Comparison of ENCODE assay signal across 20 mouse cellular contexts in the genomic region with DNA sequence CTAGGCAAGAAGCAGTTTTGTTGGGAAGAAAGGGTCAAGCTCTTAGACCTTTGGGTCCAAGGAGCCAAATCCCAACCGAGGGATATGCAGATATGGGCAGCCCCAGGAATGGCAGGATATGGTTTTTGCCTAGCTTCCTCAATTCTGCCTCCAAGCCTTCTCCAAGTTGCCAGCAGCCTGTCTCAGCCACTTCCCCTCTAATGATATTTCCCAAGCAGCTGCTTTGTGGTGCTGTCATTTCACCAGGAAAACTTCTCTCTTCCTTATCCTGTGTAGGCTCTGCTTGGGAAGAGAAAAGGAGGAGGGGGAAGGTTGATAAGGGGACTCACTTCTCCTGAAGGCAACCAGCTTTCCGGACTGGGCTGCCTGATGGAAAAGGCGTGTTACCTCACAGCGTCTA. TPM values are rescaled to one million over a fixed set of nuclear protein-coding genes. Genes with fewer than 3 reads are reported as not detected.
DNase-seq lines count a peak whose midpoint lies in the region; ATAC-seq and TF ChIP-seq lines count a peak whose summit lies in the region.
"Had no signal": no experiment of that assay in that cellular context is flagged by ENCODE, and none has a peak within 500 bp of the region (broad histone marks: within the 10 kb centered on the region; RNA-seq: fewer than 3 reads in every experiment).

No protein-coding gene starts in this region.

- no peaks in the 10 kb centered on the region for H3K9me3 ChIP-seq in heart, embryonic 12.5 days (replicated peaks)
- H3K9me3 ChIP-seq in heart, embryonic 15.5 days (replicated peaks) = no peaks in the 10 kb centered on the region
- H3K9me3 ChIP-seq: forebrain, embryonic 12.5 days; limb, embryonic 13.5 days; midbrain, embryonic 13.5 days; neural tube, embryonic 13.5 days had no signal

- H3K9ac ChIP-seq in heart, embryonic 12.5 days = no peak overlapping the region
- H3K9ac ChIP-seq in heart, embryonic 15.5 days = no peak overlapping the region
- H3K9ac ChIP-seq: forebrain, embryonic 12.5 days; hindbrain, embryonic 14.5 days; limb, embryonic 13.5 days; midbrain, embryonic 13.5 days; neural tube, embryonic 13.5 days had no signal

- H3K36me3 ChIP-seq in heart, embryonic 12.5 days = peaks cover 47% of the 10 kb centered on the region
- peaks cover 10% of the 10 kb centered on the region for H3K36me3 ChIP-seq in heart, embryonic 15.5 days

- H3K4me1 ChIP-seq in heart, embryonic 12.5 days (replicated peaks) = peaks cover 40% of the 10 kb centered on the region
- H3K4me1 ChIP-seq in bone marrow macrophage, adult 2 months (ENCODE audit: control insufficient read depth, insufficient read depth, low read length) = peaks cover 40% of the 10 kb centered on the region
- H3K4me1 ChIP-seq in heart, embryonic 15.5 days (replicated peaks) = peaks cover 19% of the 10 kb centered on the region

- no peaks in the 10 kb centered on the region for H3K27me3 ChIP-seq in heart, embryonic 12.5 days (replicated peaks)
- no peaks in the 10 kb centered on the region for H3K27me3 ChIP-seq in heart, embryonic 15.5 days
- H3K27me3 ChIP-seq: forebrain, embryonic 12.5 days; limb, embryonic 13.5 days; midbrain, embryonic 13.5 days; neural tube, embryonic 13.5 days had no signal

- ATAC-seq in heart, embryonic 12.5 days (ENCODE audit: insufficient number of reproducible peaks, low FRiP score) = peak; percentile 31; the same call in 1 of the 2 replicates
- ATAC-seq in heart, embryonic 15.5 days (replicated peaks; ENCODE audit: insufficient number of reproducible peaks, insufficient read depth, low FRiP score, low read depth) = 0 out of 2 replicates have a peak, but pooled peaks have one; percentile 6
- ATAC-seq: midbrain, embryonic 13.5 days had no signal

- intact Hi-C loops in heart, postnatal 14 days (cut with DNase I) = no loop called here

- TF ChIP-seq CTCF in bone marrow macrophage, adult 2 months (IDR thresholded peaks at IDR 0.05; ENCODE audit: low read depth, low read length) = no peak

- peak overlapping the region; percentile 41; the same call in 1 of the 2 replicates for H3K27ac ChIP-seq in heart, embryonic 12.5 days (ENCODE audit: poor library complexity, severe bottlenecking)
- H3K27ac ChIP-seq in bone marrow macrophage, adult 2 months (ENCODE audit: insufficient read depth, low read depth, low read length) = peak overlapping the region; percentile 21; the same call in 1 of the 2 replicates
- no peak overlapping the region for H3K27ac ChIP-seq in heart, embryonic 15.5 days
- H3K27ac ChIP-seq: forebrain, embryonic 12.5 days; hindbrain, embryonic 14.5 days; limb, embryonic 13.5 days; midbrain, embryonic 13.5 days; neural tube, embryonic 13.5 days had no signal

- no peak overlapping the region for H3K4me3 ChIP-seq in heart, embryonic 12.5 days
- no peak overlapping the region for H3K4me3 ChIP-seq in bone marrow macrophage, adult 2 months (ENCODE audit: insufficient read depth, low read length)
- H3K4me3 ChIP-seq in heart, embryonic 15.5 days = no peak overlapping the region
- H3K4me3 ChIP-seq: forebrain, embryonic 12.5 days; layer of hippocampus, adult 2 months; limb, embryonic 13.5 days; midbrain, embryonic 13.5 days; neural tube, embryonic 13.5 days had no signal

- DNase-seq in heart, postnatal 14 days = no peak
- peak; percentile 43 for DNase-seq in kidney, adult 9 months
- no peak for DNase-seq in kidney, adult 18-20 months
- no peak for DNase-seq in adrenal gland, postnatal 4 days (ENCODE audit: low spot score in 2 of 2)
- DNase-seq in cerebellum, adult 8-10 months = no peak
- DNase-seq: adrenal gland, postnatal 25 days; B cell, adult 2 months; cerebellum, adult 18-20 months; layer of hippocampus, postnatal 36 days; lung, adult 2 months; thymus, postnatal 14 days had no signal

- whole genome bisulfite sequencing in heart, embryonic 12.5 days = 49% methylated on average over 4 of the region's 4 CpGs
- WGBS in heart, embryonic 15.5 days = 55% methylated on average over 4 of the region's 4 CpGs

- TF ChIP-seq POLR2A in bone marrow macrophage, adult 2 months (IDR thresholded peaks at IDR 0.05; ENCODE audit: borderline replicate concordance, low read depth, low read length) = no peak; the same call in 1 of the 2 replicates

- H3K4me2 ChIP-seq in heart, embryonic 12.5 days = no peak overlapping the region
- no peak overlapping the region for H3K4me2 ChIP-seq in heart, embryonic 15.5 days
- H3K4me2 ChIP-seq: forebrain, embryonic 12.5 days; hindbrain, embryonic 14.5 days; limb, embryonic 13.5 days; midbrain, embryonic 13.5 days; neural tube, embryonic 13.5 days had no signal

RNA-seq across cellular contexts. Expression of gene Lrrc4, which starts 49.4 kb away (rescaled TPM):
- polyA plus RNA-seq in heart, embryonic 12.5 days (2016; fragmentation: Nextera tagmentation; extraction: Ambion mirVana) = 0.51 and 0.58 TPM in 2 replicates
- total RNA-seq in heart, postnatal 14 days (2021) = under 1 TPM; 0.22 to 0.43 TPM
- 0.15 TPM in 1 of 2 replicates, not detected in the other for polyA plus RNA-seq in bone marrow macrophage, adult 2 months (2012; ENCODE audit: insufficient read depth, insufficient read length, missing spikeins)
- polyA plus RNA-seq in heart, embryonic 15.5 days (2015; fragmentation: Nextera tagmentation; extraction: Ambion mirVana) = 0.30 and 0.51 TPM in 2 replicates
- 1 to 10 TPM; 6.4 to 7.0 TPM for total RNA-seq in adrenal gland, postnatal 4 days (2021)
